Mouse (Mus musculus) stomach, postnatal 0 days (tissue): ENCODE data around the gene Smpd3. TPM values are rescaled to one million over a fixed set of nuclear protein-coding genes. Genes with fewer than 3 reads are reported as not detected.
"Not testable (repeated sequence)": the region's sequence is repeated elsewhere in the genome, so short reads cannot be mapped to it uniquely, and the experiment has no call there.

Source experiments
- ATAC-seq: fragments of 200-750 bp; cut with Nextera tagmentation; 2 replicates; pipeline ENCODE4 v1.8.0; 2017; ENCODE audit not compliant: low FRiP score, low TSS enrichment
- DNase-seq: peaks from one replicate; pipeline ENCODE4 v3.0.0-alpha.2; 2016; ENCODE audit warnings: low spot score
- H3K27ac ChIP-seq: fragments of 300-500 bp; sonication (generic); replicated peaks from 2 replicates; pipeline ENCODE4 v1.5.1; 2014; ENCODE audit warnings: mild to moderate bottlenecking, control low read depth
- H3K27me3 ChIP-seq: fragments of 300-500 bp; sonication (generic); 2 replicates; pipeline ENCODE4 v1.6.1; 2014; ENCODE audit warnings: low read length; ENCODE audit not compliant: control insufficient read depth, insufficient read depth
- H3K36me3 ChIP-seq: fragments of 300-500 bp; sonication (generic); 2 replicates; pipeline ENCODE4 v1.6.1; 2014; ENCODE audit warnings: low read length, mixed read lengths; ENCODE audit not compliant: control insufficient read depth, insufficient read depth
- H3K4me1 ChIP-seq: fragments of 300-500 bp; sonication (generic); replicated peaks from 2 replicates; pipeline ENCODE4 v1.6.1; 2014; ENCODE audit warnings: antibody characterized with exemption; ENCODE audit not compliant: control insufficient read depth, insufficient read depth
- H3K4me2 ChIP-seq: fragments of 300-500 bp; sonication (generic); replicated peaks from 2 replicates; pipeline ENCODE4 v1.6.1; 2014; ENCODE audit warnings: low read depth, mild to moderate bottlenecking, control low read depth, moderate library complexity
- H3K4me3 ChIP-seq: fragments of 300-500 bp; sonication (generic); 2 replicates; pipeline ENCODE4 v1.5.1; 2014; ENCODE audit warnings: low read depth, low read length, control low read depth
- H3K9ac ChIP-seq: fragments of 300-500 bp; sonication (generic); 2 replicates; pipeline ENCODE4 v1.6.1; 2014; ENCODE audit warnings: mild to moderate bottlenecking, low read length, control low read depth, mixed read lengths
- H3K9me3 ChIP-seq: fragments of 300-500 bp; sonication (generic); 2 replicates; pipeline ENCODE4 v1.6.1; 2016; ENCODE audit warnings: low read length; ENCODE audit not compliant: control insufficient read depth
- CTCF ChIP-seq: IDR thresholded peaks from 2 replicates; pipeline ENCODE4 v1.5.1; 2016; ENCODE audit warnings: antibody characterized with exemption, low read depth, mild to moderate bottlenecking, moderate library complexity
- EP300 ChIP-seq: optimal IDR thresholded peaks from 2 replicates; pipeline ENCODE3; 2016; ENCODE audit warnings: antibody characterized with exemption
- WGBS: fragments of 180-500 bp; shearing (Covaris S2); extraction: QIAGEN DNeasy Blood & Tissue Kit; methylation state at CpG from one replicate; pipeline ENCODE4 v1.1.7; 2014; 5-methylcytosine and 5-hydroxymethylcytosine counted together
- polyA plus RNA-seq: library from polyadenylated mRNA; unstranded; fragments of >200 nt; fragmentation: Nextera tagmentation; extraction: Ambion mirVana; gene quantifications from 2 replicates; pipeline ENCODE4 v1.2.1, GENCODE M21; 2015

Smpd3 gene
- polyA plus RNA-seq, 1 experiment from 2014 or later, result 47.7 TPM

- Histone ChIP-seq H3K27ac (no peak overlapping the region), H3K4me2 (no peak overlapping the region), H3K36me3 (no peaks in the 10 kb centered on the region), H3K9me3 (no peaks in the 10 kb centered on the region), H3K9ac (no peak overlapping the region), H3K4me3 (no peak overlapping the region), H3K4me1 (no peaks in the 10 kb centered on the region), H3K27me3 (no peaks in the 10 kb centered on the region)
- 73% methylated on average over 6 of the region's 6 CpGs for WGBS
- ATAC-seq, result no peak
- DNase-seq, result no peak
- TF ChIP-seq EP300 (no peak), CTCF (no peak)
Observed at GRCm38 (mm10) chr8:106313120-106313737, 24.6 kb downstream of the Smpd3 start.

- H3K9me3 ChIP-seq, result no peaks in the 10 kb centered on the region
- H3K27ac ChIP-seq, result no peak overlapping the region
- H3K4me3 ChIP-seq, result no peak overlapping the region
- TF ChIP-seq CTCF (peak; percentile 55), EP300 (no peak)
- H3K4me1 ChIP-seq, result no peaks in the 10 kb centered on the region
- ATAC-seq, result no peak
- no peaks in the 10 kb centered on the region for H3K36me3 ChIP-seq
- H3K4me2 ChIP-seq, result no peak overlapping the region
- no peak for DNase-seq
- no peaks in the 10 kb centered on the region for H3K27me3 ChIP-seq
- WGBS, result 94% methylated on average over 1 of the region's 1 CpGs
- no peak overlapping the region for H3K9ac ChIP-seq
Observed at GRCm38 (mm10) chr8:106311967-106312366, 25.8 kb downstream of the Smpd3 start.

- 0 out of 2 replicates have a peak, but pooled peaks cover 3% of the 10 kb centered on the region for H3K4me1 ChIP-seq
- no peak overlapping the region for H3K4me2 ChIP-seq
- no peaks in the 10 kb centered on the region for H3K27me3 ChIP-seq
- TF ChIP-seq EP300 (no peak), CTCF (no peak)
- ATAC-seq, result no peak
- H3K4me3 ChIP-seq, result no peak overlapping the region
- H3K36me3 ChIP-seq, result no peaks in the 10 kb centered on the region
- DNase-seq, result no peak
- H3K9ac ChIP-seq, result no peak overlapping the region
- no peaks in the 10 kb centered on the region for H3K9me3 ChIP-seq
- WGBS, result 81% methylated on average over 5 of the region's 5 CpGs
- H3K27ac ChIP-seq, result no peak overlapping the region
Observed at GRCm38 (mm10) chr8:106310026-106310652, 27.6 kb downstream of the Smpd3 start.

GRCm38 (mm10) chr8:106308082-106308786 is 29.6 kb downstream of the Smpd3 start:
- H3K4me1 ChIP-seq, H3K27me3 ChIP-seq, H3K4me3 ChIP-seq, H3K4me2 ChIP-seq, H3K9me3 ChIP-seq, H3K36me3 ChIP-seq, H3K9ac ChIP-seq: not testable (repeated sequence)
- 16% methylated on average over 6 of the region's 6 CpGs for WGBS
- peak; percentile 97 for ATAC-seq
- peak; percentile 83 for DNase-seq
- H3K27ac ChIP-seq, result peak overlapping the region; percentile 71

GRCm38 (mm10) chr8:106307586-106307985 is 30.2 kb downstream of the Smpd3 start:
- WGBS, result 19% methylated on average over 2 of the region's 2 CpGs
- no peaks in the 10 kb centered on the region for H3K9me3 ChIP-seq
- H3K4me1 ChIP-seq, result 0 out of 2 replicates have a peak, but pooled peaks cover 3% of the 10 kb centered on the region
- no peak overlapping the region for H3K4me2 ChIP-seq
- ATAC-seq (0 out of 2 replicates have a peak, but pooled peaks have one; percentile 24), DNase-seq (peak; percentile 52)
- H3K4me3 ChIP-seq, result no peak overlapping the region
- no peaks in the 10 kb centered on the region for H3K36me3 ChIP-seq
- H3K27ac ChIP-seq, result peak overlapping the region; percentile 79
- no peak overlapping the region for H3K9ac ChIP-seq
- H3K27me3 ChIP-seq, result no peaks in the 10 kb centered on the region
- TF ChIP-seq CTCF (no peak), EP300 (no peak)

GRCm38 (mm10) chr8:106306711-106307248 is 31.0 kb downstream of the Smpd3 start:
- H3K4me3 ChIP-seq, H3K27me3 ChIP-seq, H3K4me1 ChIP-seq, H3K9ac ChIP-seq, ATAC-seq, H3K36me3 ChIP-seq, H3K4me2 ChIP-seq, H3K9me3 ChIP-seq: not testable (repeated sequence)
- DNase-seq, result peak; percentile 46
- 0 out of 2 replicates have a peak overlapping the region, but pooled peaks have one; percentile 13 for H3K27ac ChIP-seq
- 47% methylated on average over 2 of the region's 2 CpGs for WGBS
